Mouse (Mus musculus) inflammation-experienced regulatory T-cells, adult 16 weeks (primary cell): ENCODE data around the gene 1700020D05Rik. TPM values are rescaled to one million over a fixed set of nuclear protein-coding genes. Genes with fewer than 3 reads are reported as not detected.

Experiments used
- polyA plus RNA-seq: library from polyadenylated mRNA; unstranded; fragments of 100-300 nt; shearing (Covaris generic); gene quantifications from one replicate; pipeline ENCODE4 v1.2.1, GENCODE M21; 2017

The 1700020D05Rik gene
- 0.39 TPM for polyA plus RNA-seq

DNA sequence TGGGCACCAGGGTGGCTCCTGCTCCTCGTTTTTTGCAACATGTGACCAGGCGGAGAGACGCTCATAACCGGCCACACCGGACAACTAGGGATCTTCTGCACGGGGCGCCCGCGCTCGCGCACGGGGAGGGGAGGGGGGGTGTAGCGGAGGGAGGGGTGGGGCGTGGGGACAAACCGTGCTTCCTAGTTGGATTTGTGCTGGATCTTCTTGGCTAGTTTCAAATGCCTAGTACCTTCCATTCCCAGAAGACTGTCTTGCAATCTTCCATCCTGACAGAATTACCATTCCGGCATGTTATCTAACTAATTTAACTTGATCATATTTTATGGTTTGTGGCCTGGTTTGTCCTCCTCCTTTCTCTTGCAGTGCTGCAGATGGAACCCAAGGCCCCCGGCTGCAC lies at the start of gene 1700020D05Rik:
Gene 1700020D05Rik (minus strand): TSS at position 101 of the 400 bp plus-strand sequence.

DNA sequence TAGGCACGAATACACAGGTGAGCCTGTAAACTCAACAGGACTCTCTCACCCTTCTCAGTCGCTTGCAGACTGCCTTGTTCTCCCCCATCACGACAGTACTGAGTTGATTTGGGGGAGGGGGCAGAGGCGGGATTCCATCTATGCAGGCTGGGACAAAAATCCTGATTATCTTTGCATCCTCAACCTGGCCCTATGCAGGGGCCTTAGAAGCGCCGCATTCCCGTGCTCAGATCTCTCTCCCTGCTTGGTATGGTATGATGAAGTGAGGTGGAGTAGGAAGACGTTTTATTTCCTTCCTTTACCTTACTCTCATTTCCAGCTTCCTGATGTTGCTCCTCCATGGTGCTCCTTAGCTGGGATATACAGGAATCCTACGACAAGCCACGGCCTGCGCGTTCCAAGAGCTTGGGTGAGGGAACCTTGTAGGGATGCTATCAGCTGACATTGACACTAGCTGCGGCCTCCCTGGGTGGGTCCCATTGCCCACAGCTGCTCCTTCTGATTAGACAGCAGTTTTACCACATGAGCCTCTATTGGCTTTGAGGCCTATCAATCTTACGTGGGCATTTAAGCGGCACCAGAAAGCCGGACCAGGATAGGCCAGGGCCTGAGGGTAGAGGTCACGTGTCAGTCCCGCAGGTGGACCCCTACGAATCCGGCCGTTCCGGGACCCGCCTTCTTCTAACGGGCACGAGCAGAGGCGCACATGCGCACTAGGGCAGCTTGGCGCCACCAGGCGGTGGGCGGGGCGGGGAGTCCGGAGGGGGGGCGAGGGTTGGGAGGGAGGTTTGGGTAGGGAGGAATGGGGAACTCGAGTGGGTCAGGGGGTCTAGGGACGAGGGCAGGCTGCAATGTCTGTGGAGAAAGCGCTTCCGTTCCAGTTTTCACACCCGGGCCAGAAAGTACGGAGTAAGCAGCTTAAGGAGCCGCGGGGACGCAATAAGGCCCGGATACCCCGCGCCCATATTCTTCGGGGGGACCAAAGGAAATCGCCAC lies 6.7 kb upstream of the 1700020D05Rik start, which contains the start of gene Snx32:
Gene Snx32 (minus strand): TSS at position 508 of the 996 bp plus-strand sequence.

DNA sequence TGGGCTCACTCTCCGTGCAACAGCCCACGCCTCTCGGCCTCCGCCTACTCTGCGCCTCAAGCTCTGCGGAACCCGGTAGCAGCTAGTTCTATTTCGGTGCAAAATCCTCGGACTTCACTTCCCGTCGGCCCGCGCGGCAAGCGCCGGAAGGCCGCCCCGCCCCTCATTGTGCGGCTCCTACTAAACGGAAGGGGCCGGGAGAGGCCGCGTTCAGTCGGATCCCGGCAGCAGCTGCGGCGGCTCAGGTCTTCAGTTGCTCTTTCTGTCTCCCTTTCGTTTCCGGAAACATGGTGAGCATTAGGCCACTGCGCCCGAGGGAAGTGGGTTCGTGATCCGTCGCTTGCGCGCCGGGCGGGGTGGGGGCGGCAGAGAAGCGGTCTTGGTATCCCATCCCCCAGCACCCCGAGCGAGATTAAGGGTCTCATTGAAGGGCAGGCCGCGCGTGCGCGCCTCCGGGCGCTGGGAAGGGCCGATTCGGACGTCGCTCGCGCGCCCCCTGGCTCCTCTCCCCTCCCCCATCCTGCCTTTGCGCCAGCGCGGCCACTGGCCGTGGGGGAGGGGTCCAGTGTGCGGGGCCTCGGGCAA lies 13.2 kb downstream of the 1700020D05Rik start, which contains the start of gene Cfl1:
Gene Cfl1 (plus strand): TSS at position 143 of the 585 bp plus-strand sequence.

DNA sequence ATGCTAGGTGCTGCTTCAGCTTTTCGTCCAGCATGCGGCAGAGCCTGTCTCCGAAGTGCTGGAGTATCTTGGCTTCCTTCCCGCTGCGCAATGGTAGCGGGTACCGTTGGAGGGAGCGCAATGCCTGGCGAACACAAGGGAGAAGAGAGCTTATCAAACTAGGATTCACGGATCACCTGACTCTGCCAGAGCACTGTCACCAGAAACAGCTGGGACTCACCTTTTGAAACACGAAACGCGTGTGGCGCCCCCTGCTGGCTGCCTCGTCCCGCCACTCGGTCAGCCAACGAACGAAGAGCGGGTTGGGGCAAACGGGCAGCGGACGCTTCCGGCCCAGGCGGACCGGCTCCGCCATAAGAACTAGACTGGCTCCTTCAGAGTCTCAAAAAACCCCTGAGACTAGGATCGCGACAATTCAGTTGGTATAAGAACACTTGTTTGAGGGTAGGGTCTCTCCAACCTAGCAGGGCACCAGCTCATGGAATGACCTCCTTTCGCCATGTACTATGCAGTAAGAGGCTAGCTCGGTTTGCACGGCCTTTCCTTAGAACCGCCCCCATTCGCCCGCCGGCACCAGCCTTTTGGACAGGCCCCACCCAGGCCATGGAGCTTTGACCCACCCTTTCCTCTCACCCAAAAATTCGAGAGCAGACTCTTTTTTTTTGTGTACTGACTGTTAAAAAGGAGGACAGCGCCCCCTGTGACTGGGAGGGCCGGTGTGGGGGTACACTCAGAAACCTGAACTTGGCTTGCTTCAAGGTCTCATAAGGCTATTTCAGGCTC lies 15.6 kb downstream of the 1700020D05Rik start, which contains the start of gene Mus81:
Gene Mus81 (minus strand): TSS at position 635 of the 783 bp plus-strand sequence.

DNA sequence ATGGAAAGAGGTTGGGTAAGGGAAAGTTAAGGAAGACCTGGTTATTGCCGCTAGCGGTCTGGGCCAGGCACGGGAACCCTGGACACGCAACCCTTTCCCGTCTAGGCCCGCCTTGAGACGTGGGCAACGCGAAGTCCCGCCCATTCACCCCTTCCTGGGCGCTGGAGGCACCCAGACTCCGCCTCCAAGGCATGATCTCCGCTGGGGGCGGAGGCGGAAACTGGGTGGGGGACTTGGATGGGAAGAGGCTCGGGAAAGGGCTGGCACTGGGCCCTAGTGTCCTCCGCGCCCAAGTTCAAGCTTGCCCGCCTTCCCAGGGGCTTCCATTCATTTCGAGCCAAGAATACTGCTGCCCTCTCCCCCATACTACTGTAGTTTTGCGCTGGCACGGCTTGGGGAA lies 29.9 kb downstream of the 1700020D05Rik start, which contains the start of gene Efemp2:
Gene Efemp2 (plus strand): TSS at position 235 of the 400 bp plus-strand sequence.

DNA sequence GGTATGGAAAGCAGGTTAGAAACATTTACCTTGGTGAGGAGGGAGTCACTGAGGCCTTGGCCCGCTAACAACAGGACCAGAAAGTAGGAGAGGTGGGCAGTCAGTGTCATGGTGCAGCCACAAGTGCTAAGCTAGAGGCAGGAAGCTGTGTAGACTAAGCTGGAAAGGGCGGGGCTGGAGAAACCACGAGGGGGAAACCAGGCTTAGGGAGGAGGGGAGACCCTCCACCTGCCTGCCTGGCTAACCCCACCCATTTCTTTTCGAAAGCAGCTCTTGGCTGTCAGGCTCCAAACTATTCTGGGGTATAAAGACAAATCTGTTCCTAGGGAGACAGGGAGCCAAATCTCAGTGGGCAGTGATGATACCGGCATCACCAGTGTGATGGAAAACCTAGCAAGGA lies 35.2 kb downstream of the 1700020D05Rik start, which contains the start of gene Ctsw:
Gene Ctsw (minus strand): TSS at position 134 of the 400 bp plus-strand sequence.

DNA sequence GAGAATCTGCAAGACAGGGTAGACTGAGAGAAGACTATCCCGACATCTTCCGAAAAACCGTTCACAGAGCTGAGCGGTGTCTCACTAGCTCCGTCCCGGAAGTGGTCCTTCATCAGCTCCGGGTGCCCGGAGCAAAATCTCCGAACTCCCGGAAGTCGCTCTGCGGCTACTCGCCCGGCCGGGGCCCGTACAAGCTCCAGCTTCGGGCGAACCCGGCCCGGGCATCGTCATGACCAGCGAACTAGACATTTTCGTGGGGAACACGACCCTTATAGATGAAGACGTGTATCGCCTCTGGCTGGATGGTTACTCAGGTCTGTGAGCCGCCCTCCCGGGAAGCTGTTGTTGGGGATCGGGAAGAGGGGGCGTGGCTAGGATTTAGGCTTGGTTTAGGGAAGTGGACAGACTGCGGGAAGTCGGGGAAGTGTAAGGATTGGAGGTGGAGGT lies 43.1 kb downstream of the 1700020D05Rik start, which contains the start of gene Fibp:
Gene Fibp (plus strand): TSS at position 151 of the 447 bp plus-strand sequence.

DNA sequence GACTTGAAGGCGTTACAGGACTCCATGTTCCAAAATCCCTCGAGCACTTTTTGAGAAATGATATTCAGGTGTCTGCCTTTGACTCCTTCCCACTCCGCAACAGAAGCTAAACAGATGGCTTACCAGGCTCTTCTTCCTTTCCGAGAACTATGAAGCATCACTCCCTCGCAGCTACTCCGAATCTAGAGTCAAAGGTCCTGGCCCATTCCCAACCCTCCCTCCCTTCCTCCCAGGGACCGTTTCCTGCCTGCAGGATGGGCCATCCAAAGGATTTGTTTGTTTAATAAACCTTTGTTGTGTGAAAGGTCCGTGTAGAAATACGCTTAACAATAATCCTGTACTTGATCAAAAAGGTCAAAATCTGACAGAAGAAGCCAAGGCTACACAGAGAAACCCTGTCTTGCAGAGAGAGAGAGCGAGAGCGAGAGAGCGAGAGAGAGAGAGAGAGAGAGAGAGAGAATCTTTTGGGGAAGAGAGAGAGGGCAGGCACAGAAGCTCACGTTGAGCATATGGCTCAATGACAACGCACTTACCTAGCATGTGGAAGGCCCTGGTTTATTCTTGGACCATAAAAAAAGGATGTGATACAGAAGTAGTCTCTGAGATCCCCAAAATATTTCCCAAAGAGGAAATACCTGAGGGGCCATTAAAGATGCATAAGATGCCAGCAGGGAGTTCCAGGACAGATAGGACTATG lies 45.7 kb downstream of the 1700020D05Rik start, which contains the start of gene Ccdc85b:
Gene Ccdc85b (minus strand): TSS at position 149 of the 697 bp plus-strand sequence.

Other genes with a start within 250 kb of the 1700020D05Rik start
- gene Pacs1, start 230.7 kb downstream of the 1700020D05Rik start, polyA plus RNA-seq, result 26.5 TPM
- gene Sf3b2, start 208.3 kb downstream of the 1700020D05Rik start, polyA plus RNA-seq, result 444 TPM
- not detected for gene Gal3st3, start 205.5 kb downstream of the 1700020D05Rik start, polyA plus RNA-seq
- gene Catsper1, start 168.0 kb downstream of the 1700020D05Rik start, polyA plus RNA-seq, result not detected
- gene Cst6, start 154.2 kb downstream of the 1700020D05Rik start, polyA plus RNA-seq, result 2.5 TPM
- 70.0 TPM for gene Eif1ad, start 137.0 kb downstream of the 1700020D05Rik start, polyA plus RNA-seq
- 294 TPM for gene Banf1, start 136.6 kb downstream of the 1700020D05Rik start, polyA plus RNA-seq
- 32.1 TPM for gene Sart1, start 115.1 kb downstream of the 1700020D05Rik start, polyA plus RNA-seq
- gene Tsga10ip, start 101.3 kb downstream of the 1700020D05Rik start, polyA plus RNA-seq, result 0.66 TPM
- 84.3 TPM for gene Drap1, start 78.8 kb downstream of the 1700020D05Rik start, polyA plus RNA-seq
- 19.9 TPM for gene AI837181, start 78.6 kb downstream of the 1700020D05Rik start, polyA plus RNA-seq
- not detected for gene Fosl1, start 56.2 kb downstream of the 1700020D05Rik start, polyA plus RNA-seq
- gene Ccdc85b, start 45.9 kb downstream of the 1700020D05Rik start, polyA plus RNA-seq, result 6.3 TPM
- 162 TPM for gene Fibp, start 43.2 kb downstream of the 1700020D05Rik start, polyA plus RNA-seq
- 100 TPM for gene Ctsw, start 35.3 kb downstream of the 1700020D05Rik start, polyA plus RNA-seq
- 2.6 TPM for gene Efemp2, start 29.8 kb downstream of the 1700020D05Rik start, polyA plus RNA-seq
- gene Mus81, start 15.4 kb downstream of the 1700020D05Rik start, polyA plus RNA-seq, result 82.6 TPM
- gene Cfl1, start 13.3 kb downstream of the 1700020D05Rik start, polyA plus RNA-seq, result 3,549 TPM
- 21.9 TPM for gene Snx32, start 6.8 kb upstream of the 1700020D05Rik start, polyA plus RNA-seq
- not detected for gene Ovol1, start 56.9 kb upstream of the 1700020D05Rik start, polyA plus RNA-seq
- gene Ap5b1, start 64.2 kb upstream of the 1700020D05Rik start, polyA plus RNA-seq, result 24.0 TPM
- gene Rnaseh2c, start 98.1 kb upstream of the 1700020D05Rik start, polyA plus RNA-seq, result 148 TPM
- gene Kat5, start 106.5 kb upstream of the 1700020D05Rik start, polyA plus RNA-seq, result 62.2 TPM
- 178 TPM for gene Rela, start 133.7 kb upstream of the 1700020D05Rik start, polyA plus RNA-seq
- gene Sipa1, start 159.9 kb upstream of the 1700020D05Rik start, polyA plus RNA-seq, result 94.7 TPM
- gene Map3k11, start 185.0 kb upstream of the 1700020D05Rik start, polyA plus RNA-seq, result 28.2 TPM
- 72.0 TPM for gene Pcnx3, start 185.1 kb upstream of the 1700020D05Rik start, polyA plus RNA-seq
- 2.1 TPM for gene Kcnk7, start 200.6 kb upstream of the 1700020D05Rik start, polyA plus RNA-seq
- 81.7 TPM for gene Ehbp1l1, start 222.5 kb upstream of the 1700020D05Rik start, polyA plus RNA-seq
- 67.5 TPM for gene Fam89b, start 225.9 kb upstream of the 1700020D05Rik start, polyA plus RNA-seq
- 0.12 TPM for gene Ltbp3, start 237.1 kb upstream of the 1700020D05Rik start, polyA plus RNA-seq